12 mouse cellular contexts compared by ENCODE assay signal in genomic region chr8:126006310-126006990, GRCm38 (mm10). TPM values are rescaled to one million over a fixed set of nuclear protein-coding genes. Genes with fewer than 3 reads are reported as not detected.
DNase-seq lines count a peak whose midpoint lies in the region; ATAC-seq and TF ChIP-seq lines count a peak whose summit lies in the region.
"Had no signal": no experiment of that assay in that cellular context is flagged by ENCODE, and none has a peak within 500 bp of the region (broad histone marks: within the 10 kb centered on the region; RNA-seq: fewer than 3 reads in every experiment).

No protein-coding gene starts in this region.

- WGBS in hindbrain, postnatal 0 days, result 57% methylated on average over 11 of the region's 11 CpGs
- 84% methylated on average over 11 of the region's 11 CpGs for WGBS in hindbrain, embryonic 13.5 days

- TF ChIP-seq CTCF in hindbrain, postnatal 0 days (IDR thresholded peaks at IDR 0.05; ENCODE audit: low read depth), result peak; percentile 24; the same call in 1 of the 2 replicates

- H3K4me3 ChIP-seq in hindbrain, postnatal 0 days (ENCODE audit: low read length), result no peak overlapping the region
- H3K4me3 ChIP-seq in hindbrain, embryonic 13.5 days, result no peak overlapping the region
- H3K4me3 ChIP-seq: heart, embryonic 15.5 days; midbrain, embryonic 15.5 days had no signal

- peak overlapping the region; percentile 67 for H3K27ac ChIP-seq in hindbrain, postnatal 0 days
- no peak overlapping the region for H3K27ac ChIP-seq in hindbrain, embryonic 13.5 days
- H3K27ac ChIP-seq: heart, embryonic 15.5 days; midbrain, embryonic 15.5 days had no signal

- DNase-seq in hindbrain, postnatal 0 days (ENCODE audit: low spot score), result no peak
- peak; percentile 56 for DNase-seq in retina, postnatal 1 day
- DNase-seq in retina, embryonic 14.5 days (ENCODE audit: low spot score), result no peak
- peak; percentile 89 for DNase-seq in cerebellum, adult 8-10 months
- DNase-seq in adrenal gland, adult 2 months, result no peak
- DNase-seq in gastrocnemius, adult 18-20 months (ENCODE audit: low spot score), result no peak
- DNase-seq: kidney, adult 8-10 months; lung, adult 18-20 months had no signal

- no peaks in the 10 kb centered on the region for H3K27me3 ChIP-seq in hindbrain, postnatal 0 days (ENCODE audit: insufficient read depth, low read length)
- H3K27me3 ChIP-seq in hindbrain, embryonic 13.5 days, result no peaks in the 10 kb centered on the region
- H3K27me3 ChIP-seq: heart, embryonic 15.5 days; midbrain, embryonic 15.5 days had no signal

- H3K4me1 ChIP-seq in hindbrain, postnatal 0 days (ENCODE audit: insufficient read depth, low read length), result peaks cover 4% of the 10 kb centered on the region
- peaks cover 10% of the 10 kb centered on the region; the same call in 1 of the 2 replicates for H3K4me1 ChIP-seq in hindbrain, embryonic 13.5 days (replicated peaks)
- H3K4me1 ChIP-seq: midbrain, embryonic 15.5 days had no signal

- no peaks in the 10 kb centered on the region for H3K9me3 ChIP-seq in hindbrain, postnatal 0 days (ENCODE audit: low read length)
- H3K9me3 ChIP-seq in hindbrain, embryonic 13.5 days, result no peaks in the 10 kb centered on the region
- H3K9me3 ChIP-seq: heart, embryonic 15.5 days; midbrain, embryonic 15.5 days had no signal

- no peaks in the 10 kb centered on the region for H3K36me3 ChIP-seq in hindbrain, postnatal 0 days (ENCODE audit: insufficient read depth, low read length)
- H3K36me3 ChIP-seq in hindbrain, embryonic 13.5 days, result no peaks in the 10 kb centered on the region
- H3K36me3 ChIP-seq: heart, embryonic 15.5 days; midbrain, embryonic 15.5 days had no signal

- ATAC-seq in hindbrain, postnatal 0 days, result 0 out of 2 replicates have a peak, but pooled peaks have one; percentile 40
- no peak for ATAC-seq in hindbrain, embryonic 13.5 days (ENCODE audit: low FRiP score)
- ATAC-seq: midbrain, embryonic 15.5 days had no signal

- H3K4me2 ChIP-seq in hindbrain, postnatal 0 days (ENCODE audit: low read depth, low read length), result no peak overlapping the region
- H3K4me2 ChIP-seq in hindbrain, embryonic 13.5 days, result no peak overlapping the region
- H3K4me2 ChIP-seq: heart, embryonic 15.5 days; midbrain, embryonic 15.5 days had no signal

- no peak overlapping the region for H3K9ac ChIP-seq in hindbrain, postnatal 0 days (replicated peaks; ENCODE audit: low read length)
- H3K9ac ChIP-seq in hindbrain, embryonic 13.5 days, result no peak overlapping the region
- H3K9ac ChIP-seq: heart, embryonic 15.5 days; midbrain, embryonic 15.5 days had no signal

RNA-seq across cellular contexts. Expression of gene Kcnk1, which starts 11.5 kb away (rescaled TPM):
- total RNA-seq in hindbrain, postnatal 0 days (2014; rRNA removed), result 59.6 and 75.5 TPM in 2 replicates
- 38.2 and 39.3 TPM in 2 replicates for polyA plus RNA-seq in hindbrain, postnatal 0 days (2015; fragmentation: Nextera tagmentation; extraction: Ambion mirVana)
- polyA plus RNA-seq in hindbrain, embryonic 13.5 days (2015; fragmentation: Nextera tagmentation; extraction: Ambion mirVana), result 10.1 and 13.0 TPM in 2 replicates
- 10 to 100 TPM in 1 of 2 experiments, 1 to 10 TPM in 1; 1.3 to 12.8 TPM for total RNA-seq in adrenal gland, adult 2 months (2021)
- polyA plus RNA-seq in adrenal gland, adult 2 months (2012; rRNA removed), result 7.5 and 30.5 TPM in 2 replicates
- under 1 TPM; 0.19 to 0.46 TPM for total RNA-seq in gastrocnemius, adult 18-20 months (2021)
- total RNA-seq: MEL had no signal

Comparison
In these comparisons a context has a peak if more than half of its experiments do, and no peak if none do; other contexts are left out.
1. DNase-seq: peak in retina, postnatal 1 day (single experiment) and cerebellum, adult 8-10 months (single experiment); none in hindbrain, postnatal 0 days (single experiment), retina, embryonic 14.5 days (single experiment), adrenal gland, adult 2 months (single experiment) and gastrocnemius, adult 18-20 months (single experiment).